Comparison of ENCODE assay signal across 8 mouse cellular contexts in the genomic region with DNA sequence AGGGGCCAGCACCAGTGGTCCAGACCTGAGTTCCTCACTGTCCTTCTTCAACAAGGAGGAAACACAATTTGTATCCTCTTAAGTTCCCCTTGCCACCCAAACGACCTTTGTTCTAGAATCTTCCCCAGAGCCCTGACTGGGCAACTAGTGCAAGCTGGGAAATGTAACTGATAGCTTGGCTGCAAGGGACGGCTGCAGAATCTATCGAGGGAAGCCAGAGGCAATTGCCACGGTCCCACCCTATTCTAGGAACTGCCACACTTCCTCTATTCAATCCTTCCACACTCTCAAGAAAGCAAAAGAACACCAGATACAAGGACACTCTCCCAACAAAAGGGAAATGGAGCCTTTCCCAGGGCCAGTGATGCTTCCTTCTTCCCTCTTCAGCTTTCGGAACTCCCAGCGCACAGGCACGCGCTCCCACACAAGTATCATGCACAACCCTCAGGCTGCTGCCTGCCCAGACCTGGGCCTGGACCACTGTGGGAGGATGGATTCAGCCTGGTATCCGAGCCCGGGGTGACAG.
DNase-seq lines count a peak whose midpoint lies in the region; ATAC-seq lines count a peak whose summit lies in the region.

No protein-coding gene starts in this region.

- no peak overlapping the region for H3K9ac ChIP-seq in forebrain, embryonic 15.5 days (replicated peaks)
- no peak overlapping the region for H3K9ac ChIP-seq in limb, embryonic 12.5 days (replicated peaks)
- H3K9ac ChIP-seq in midbrain, embryonic 15.5 days = no peak overlapping the region

- no peak for ATAC-seq in forebrain, embryonic 15.5 days (replicated peaks)
- ATAC-seq in hematopoietic stem cell, adult 5-6 weeks (replicated peaks in 1 of 2; ENCODE audit: insufficient read depth in 1 of 2, low FRiP score in 2 of 2, low TSS enrichment in 1 of 2, low read depth in 1 of 2, poor library complexity in 2 of 2, severe bottlenecking in 2 of 2) = peak; percentile 24 to 50; a peak in 2 of 4 replicates
- ATAC-seq in limb, embryonic 12.5 days (ENCODE audit: insufficient number of reproducible peaks, insufficient read depth, low FRiP score, low TSS enrichment, low read depth) = no peak
- no peak for ATAC-seq in midbrain, embryonic 15.5 days (replicated peaks)

- no peaks in the 10 kb centered on the region for H3K9me3 ChIP-seq in forebrain, embryonic 15.5 days
- no peaks in the 10 kb centered on the region for H3K9me3 ChIP-seq in limb, embryonic 12.5 days
- no peaks in the 10 kb centered on the region for H3K9me3 ChIP-seq in midbrain, embryonic 15.5 days

- 70% methylated on average over 10 of the region's 10 CpGs for WGBS in forebrain, embryonic 15.5 days
- WGBS in limb, embryonic 12.5 days = 69% methylated on average over 10 of the region's 10 CpGs
- WGBS in midbrain, embryonic 15.5 days = 68% methylated on average over 10 of the region's 10 CpGs

- no peaks in the 10 kb centered on the region for H3K27me3 ChIP-seq in forebrain, embryonic 15.5 days
- H3K27me3 ChIP-seq in limb, embryonic 12.5 days = no peaks in the 10 kb centered on the region; the same call in 1 of the 2 replicates
- no peaks in the 10 kb centered on the region for H3K27me3 ChIP-seq in midbrain, embryonic 15.5 days (replicated peaks)

- H3K4me3 ChIP-seq in forebrain, embryonic 15.5 days = no peak overlapping the region
- no peak overlapping the region for H3K4me3 ChIP-seq in limb, embryonic 12.5 days (replicated peaks)
- no peak overlapping the region for H3K4me3 ChIP-seq in midbrain, embryonic 15.5 days

- H3K4me2 ChIP-seq in forebrain, embryonic 15.5 days (replicated peaks) = peak overlapping the region; percentile 15; the same call in 1 of the 2 replicates
- H3K4me2 ChIP-seq in limb, embryonic 12.5 days = no peak overlapping the region
- no peak overlapping the region for H3K4me2 ChIP-seq in midbrain, embryonic 15.5 days

- peaks cover 38% of the 10 kb centered on the region for H3K4me1 ChIP-seq in forebrain, embryonic 15.5 days
- H3K4me1 ChIP-seq in limb, embryonic 12.5 days (replicated peaks) = peaks cover 25% of the 10 kb centered on the region
- H3K4me1 ChIP-seq in midbrain, embryonic 15.5 days = peaks cover 15% of the 10 kb centered on the region

- peak overlapping the region; percentile 89 for H3K27ac ChIP-seq in forebrain, embryonic 15.5 days (replicated peaks)
- peak overlapping the region; percentile 67 for H3K27ac ChIP-seq in limb, embryonic 12.5 days
- peak overlapping the region; percentile 68 for H3K27ac ChIP-seq in midbrain, embryonic 15.5 days

- no peaks in the 10 kb centered on the region for H3K36me3 ChIP-seq in forebrain, embryonic 15.5 days
- no peaks in the 10 kb centered on the region for H3K36me3 ChIP-seq in limb, embryonic 12.5 days
- no peaks in the 10 kb centered on the region for H3K36me3 ChIP-seq in midbrain, embryonic 15.5 days (replicated peaks)

- DNase-seq in spleen, postnatal 36 days (ENCODE audit: low spot score in 2 of 2) = peak; percentile 45 to 51
- no peak for DNase-seq in spleen, postnatal 14 days (ENCODE audit: low spot score in 2 of 2)
- no peak for DNase-seq in embryo, embryonic 10.5 days (ENCODE audit: low spot score)
- DNase-seq in urinary bladder, postnatal 25 days (ENCODE audit: low spot score) = no peak

Comparison
In these comparisons a context has a peak if more than half of its experiments do, and no peak if none do; other contexts are left out.
1. DNase-seq: peak in spleen, postnatal 36 days (2 of 2); none in spleen, postnatal 14 days (0 of 2), embryo, embryonic 10.5 days (single experiment) and urinary bladder, postnatal 25 days (single experiment).
2. ATAC-seq: peak in hematopoietic stem cell, adult 5-6 weeks (2 of 2); none in forebrain, embryonic 15.5 days (single experiment), limb, embryonic 12.5 days (single experiment) and midbrain, embryonic 15.5 days (single experiment).
3. Peak in every context shown above with its lines, with median percentiles within 50 percentile points of each other: H3K27ac ChIP-seq.